Mouse (Mus musculus) liver, adult 2 months (tissue): ENCODE measurements around the gene Tob2.

ENCODE experiments used
- CTCF ChIP-seq: fragments of 200-500 bp; IDR thresholded peaks from 2 replicates; pipeline ENCODE4 v1.5.1; 2011; ENCODE audit warnings: low read depth, low read length, control low read depth
- POLR2A ChIP-seq: fragments of 200-500 bp; IDR thresholded peaks from 2 replicates; pipeline ENCODE4 v1.6.1; 2011; ENCODE audit warnings: low read length, control low read depth; ENCODE audit not compliant: insufficient read depth; ENCODE audit errors: extremely low read depth

DNA sequence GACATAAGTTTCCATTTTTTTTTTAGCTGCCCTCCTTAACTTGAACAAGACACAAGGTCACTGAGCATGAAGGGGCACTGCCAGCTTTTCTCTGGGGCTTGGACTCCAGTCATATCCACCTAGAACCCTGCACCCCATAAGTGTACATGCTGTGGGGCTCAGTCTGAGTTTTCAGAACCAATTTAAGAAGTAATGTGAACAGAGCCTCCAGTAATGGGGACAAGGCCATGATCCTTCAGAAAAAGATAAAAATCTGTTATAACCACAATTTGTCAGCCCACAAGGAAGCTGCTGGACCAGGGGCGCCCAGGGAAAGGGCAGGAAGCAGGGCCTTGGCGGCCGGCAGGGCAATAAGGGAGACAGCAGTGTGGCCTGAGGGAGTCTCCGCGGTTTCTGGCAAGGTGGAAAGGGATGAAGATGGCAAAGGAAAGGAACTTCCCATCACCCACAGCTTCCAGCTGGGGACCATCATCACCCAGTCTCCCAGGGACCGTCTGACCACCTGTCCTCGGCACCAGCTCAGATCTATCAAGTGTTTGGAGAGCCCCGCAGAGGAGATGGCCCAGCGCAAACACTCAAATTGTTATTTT is 6.1 kb downstream of the Tob2 start:
- TF ChIP-seq CTCF, result no peak
- TF ChIP-seq POLR2A, result no peak
